Mouse (Mus musculus) embryonic fibroblast, embryonic 13.5 days (primary cell): Measurements from ENCODE around the gene Cdh11.

Experiments used
- CTCF ChIP-seq: IDR thresholded peaks from 2 replicates; pipeline ENCODE4 v1.5.1; 2011; ENCODE audit warnings: mild to moderate bottlenecking, control low read depth, low read length, moderate library complexity, borderline replicate concordance; ENCODE audit not compliant: insufficient read depth
- POLR2A ChIP-seq: IDR thresholded peaks from 2 replicates; pipeline ENCODE4 v1.6.1; 2011; ENCODE audit warnings: low read depth, mild to moderate bottlenecking, control low read depth, low read length, moderate library complexity

GRCm38 (mm10) chr8:102693465-102693864 is 92.0 kb downstream of the Cdh11 start:
- no peak for TF ChIP-seq CTCF
- TF ChIP-seq POLR2A, result no peak
